Mouse (Mus musculus) hindbrain, embryonic 14.5 days (tissue): ENCODE measurements at regions not wholly inside any gene's neighbourhood (a gene's known extent, or its start where the extent isn't known, plus 50 kb on each side); places are given as distances from the start of the nearest gene placed in this dataset.

Experiments used
- ATAC-seq: fragments of 200-750 bp; cut with Nextera tagmentation; 2 replicates; pipeline ENCODE4 v1.8.0; 2017; ENCODE audit warnings: moderate number of reproducible peaks, mild to moderate bottlenecking, moderate TSS enrichment, moderate library complexity; ENCODE audit not compliant: low FRiP score
- DNase-seq: peaks from one replicate; pipeline ENCODE4 v3.0.0-alpha.2; 2015; ENCODE audit warnings: low spot score
- H3K27ac ChIP-seq: fragments of 300-500 bp; sonication (generic); 2 replicates; pipeline ENCODE4 v1.5.1; 2014; ENCODE audit warnings: mild to moderate bottlenecking, moderate library complexity
- H3K27me3 ChIP-seq: fragments of 300-500 bp; sonication (generic); 2 replicates; pipeline ENCODE4 v1.6.1; 2014; ENCODE audit warnings: mild to moderate bottlenecking, low read length, mixed read lengths; ENCODE audit not compliant: control insufficient read depth, insufficient read depth
- H3K36me3 ChIP-seq: fragments of 300-500 bp; sonication (generic); replicated peaks from 2 replicates; pipeline ENCODE4 v1.6.1; 2014; ENCODE audit not compliant: control insufficient read depth, insufficient read depth
- H3K4me1 ChIP-seq: fragments of 300-500 bp; sonication (generic); replicated peaks from 2 replicates; pipeline ENCODE4 v1.6.1; 2014; ENCODE audit warnings: antibody characterized with exemption, low read length, mixed read lengths; ENCODE audit not compliant: control insufficient read depth, insufficient read depth
- H3K4me2 ChIP-seq: fragments of 300-500 bp; sonication (generic); replicated peaks from 2 replicates; pipeline ENCODE4 v1.6.1; 2014; ENCODE audit warnings: mild to moderate bottlenecking, moderate library complexity
- H3K4me3 ChIP-seq: fragments of 300-500 bp; sonication (generic); replicated peaks from 2 replicates; pipeline ENCODE4 v1.5.1; 2014; ENCODE audit warnings: mild to moderate bottlenecking, low read length
- H3K9ac ChIP-seq: fragments of 300-500 bp; sonication (generic); 2 replicates; pipeline ENCODE4 v1.6.1; 2014
- H3K9me3 ChIP-seq: fragments of 300-500 bp; sonication (generic); 2 replicates; pipeline ENCODE4 v1.6.1; 2016; ENCODE audit warnings: low read length; ENCODE audit not compliant: control insufficient read depth
- WGBS: fragments of 180-500 bp; shearing (Covaris S2); extraction: QIAGEN DNeasy Blood & Tissue Kit; methylation state at CpG from one replicate; pipeline ENCODE4 v1.1.7; 2014; 5-methylcytosine and 5-hydroxymethylcytosine counted together

- 83% methylated on average over 5 of the region's 5 CpGs for WGBS
- H3K9ac ChIP-seq, result no peak overlapping the region
- H3K27ac ChIP-seq, result no peak overlapping the region
- no peaks in the 10 kb centered on the region for H3K4me1 ChIP-seq
- no peak for DNase-seq
- no peaks in the 10 kb centered on the region for H3K36me3 ChIP-seq
- H3K4me3 ChIP-seq, result no peak overlapping the region
- no peak for ATAC-seq
- H3K27me3 ChIP-seq, result no peaks in the 10 kb centered on the region
- no peaks in the 10 kb centered on the region for H3K9me3 ChIP-seq
- no peak overlapping the region for H3K4me2 ChIP-seq
Observed at GRCm38 (mm10) chr3:41482881-41483494, 72.5 kb upstream of the Jade1 start.

- no peaks in the 10 kb centered on the region for H3K36me3 ChIP-seq
- no peaks in the 10 kb centered on the region for H3K27me3 ChIP-seq
- ATAC-seq, result no peak
- no peak overlapping the region for H3K4me2 ChIP-seq
- 73% methylated on average over 3 of the region's 3 CpGs for WGBS
- DNase-seq, result no peak
- no peaks in the 10 kb centered on the region for H3K9me3 ChIP-seq
- no peak overlapping the region for H3K9ac ChIP-seq
- no peaks in the 10 kb centered on the region for H3K4me1 ChIP-seq
- H3K27ac ChIP-seq, result no peak overlapping the region
- no peak overlapping the region for H3K4me3 ChIP-seq
Observed at GRCm38 (mm10) chr3:41480186-41480585, 75.3 kb upstream of the Jade1 start.

- no peak for DNase-seq
- no peaks in the 10 kb centered on the region for H3K4me1 ChIP-seq
Observed at GRCm38 (mm10) chr3:41478971-41479370, 76.6 kb upstream of the Jade1 start.

DNA sequence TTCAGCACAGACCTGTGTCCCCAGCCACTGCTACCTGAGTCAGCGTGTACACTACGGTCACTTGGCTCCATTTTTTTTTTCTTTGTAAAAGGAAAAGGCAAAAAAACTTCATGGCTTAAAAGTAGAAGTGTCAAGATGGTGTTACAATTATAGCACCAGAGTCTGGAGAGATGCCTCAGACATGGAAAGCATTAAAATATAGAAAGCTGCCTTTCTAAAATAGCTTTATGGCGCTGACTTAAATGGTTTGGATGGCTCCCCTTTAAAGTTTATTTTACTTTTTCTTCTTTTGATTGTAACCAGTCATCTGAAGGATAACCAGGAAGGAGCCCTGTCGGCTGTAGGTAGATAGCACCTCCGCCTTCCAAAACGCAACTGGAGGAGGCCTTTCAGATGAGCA lies 79.0 kb upstream of the Jade1 start:
- WGBS, result 93% methylated on average over 6 of the region's 6 CpGs
- H3K4me3 ChIP-seq, result no peak overlapping the region
- H3K9me3 ChIP-seq, result no peaks in the 10 kb centered on the region
- no peak overlapping the region for H3K4me2 ChIP-seq
- no peaks in the 10 kb centered on the region for H3K36me3 ChIP-seq
- no peak for DNase-seq
- ATAC-seq, result no peak
- no peaks in the 10 kb centered on the region for H3K27me3 ChIP-seq
- H3K4me1 ChIP-seq, result no peaks in the 10 kb centered on the region
- H3K9ac ChIP-seq, result no peak overlapping the region
- no peak overlapping the region for H3K27ac ChIP-seq

More at GRCm38 (mm10) chr3:41478971-41479370, 76.6 kb upstream of the Jade1 start:
- Histone ChIP-seq H3K9ac (no peak overlapping the region), H3K27me3 (no peaks in the 10 kb centered on the region), H3K9me3 (no peaks in the 10 kb centered on the region), H3K4me3 (no peak overlapping the region), H3K4me2 (no peak overlapping the region), H3K27ac (no peak overlapping the region), H3K36me3 (no peaks in the 10 kb centered on the region)
- ATAC-seq, result no peak
- 94% methylated on average over 2 of the region's 2 CpGs for WGBS

- Histone ChIP-seq H3K4me3 (no peak overlapping the region), H3K27me3 (no peaks in the 10 kb centered on the region), H3K9me3 (no peaks in the 10 kb centered on the region), H3K9ac (no peak overlapping the region), H3K4me2 (no peak overlapping the region), H3K27ac (no peak overlapping the region), H3K36me3 (no peaks in the 10 kb centered on the region), H3K4me1 (no peaks in the 10 kb centered on the region)
- ATAC-seq, result no peak
- no peak for DNase-seq
- 91% methylated on average over 3 of the region's 3 CpGs for WGBS
Observed at GRCm38 (mm10) chr3:41472586-41472985, 82.9 kb upstream of the Jade1 start.

- H3K27me3 ChIP-seq, result no peaks in the 10 kb centered on the region
- H3K27ac ChIP-seq, result no peak overlapping the region
- H3K9me3 ChIP-seq, result no peaks in the 10 kb centered on the region
- no peaks in the 10 kb centered on the region for H3K4me1 ChIP-seq
- no peak overlapping the region for H3K4me3 ChIP-seq
- WGBS, result 81% methylated on average over 6 of the region's 6 CpGs
- DNase-seq, result no peak
- no peak overlapping the region for H3K9ac ChIP-seq
- H3K4me2 ChIP-seq, result no peak overlapping the region
- no peaks in the 10 kb centered on the region for H3K36me3 ChIP-seq
- no peak for ATAC-seq
Observed at GRCm38 (mm10) chr3:41469106-41469505, 86.4 kb upstream of the Jade1 start.

DNA sequence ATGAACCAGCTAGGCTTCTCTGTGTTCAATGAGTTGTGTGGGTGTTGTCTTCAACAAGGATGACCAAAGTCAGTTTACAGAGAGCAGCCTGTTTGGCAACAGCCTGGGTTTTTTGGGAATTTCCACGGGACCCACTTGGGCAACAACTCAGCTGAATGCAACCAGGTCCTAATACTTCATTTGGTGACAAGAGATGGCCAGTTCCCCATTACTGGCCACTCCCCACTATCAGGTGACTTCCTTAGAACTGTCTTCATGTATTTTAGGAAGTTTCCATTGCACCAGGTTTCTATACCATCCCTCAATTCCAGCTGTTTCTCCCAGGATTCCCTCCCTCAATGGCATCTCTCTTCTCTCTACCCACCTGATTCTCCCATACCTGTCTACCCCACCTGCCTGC lies 87.7 kb upstream of the Jade1 start:
- 87% methylated on average over 1 of the region's 1 CpGs for WGBS
- H3K4me2 ChIP-seq, result no peak overlapping the region
- ATAC-seq, result no peak

DNA sequence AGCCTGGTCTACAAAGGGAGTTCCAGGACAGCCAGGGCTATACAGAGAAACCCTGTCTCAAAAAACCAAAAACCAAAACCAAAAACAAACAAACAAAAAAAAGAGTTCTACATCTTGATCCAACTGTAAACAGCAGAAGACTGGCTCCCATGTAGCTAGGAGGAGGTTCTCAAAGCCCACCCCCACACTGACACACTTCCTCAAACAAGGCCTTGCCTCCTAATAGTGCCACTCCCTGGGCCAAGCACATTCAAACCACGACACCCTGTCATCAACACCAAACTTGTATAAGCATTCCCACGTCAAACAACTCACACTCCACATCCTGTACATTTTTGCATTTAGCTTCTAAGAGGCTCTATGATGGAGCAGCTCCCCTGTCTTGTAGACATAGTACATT lies 89.6 kb upstream of the Jade1 start:
- Histone ChIP-seq H3K4me1 (no peaks in the 10 kb centered on the region), H3K36me3 (no peaks in the 10 kb centered on the region), H3K27me3 (no peaks in the 10 kb centered on the region), H3K4me2 (no peak overlapping the region), H3K4me3 (no peak overlapping the region), H3K9ac (no peak overlapping the region), H3K27ac (no peak overlapping the region), H3K9me3 (no peaks in the 10 kb centered on the region)
- no peak for DNase-seq
- no peak for ATAC-seq
- 85% methylated on average over 2 of the region's 2 CpGs for WGBS

More for the DNA sequence above, 87.7 kb upstream of the Jade1 start:
- Histone ChIP-seq H3K27me3 (no peaks in the 10 kb centered on the region), H3K4me3 (no peak overlapping the region), H3K9me3 (no peaks in the 10 kb centered on the region), H3K4me1 (no peaks in the 10 kb centered on the region), H3K9ac (no peak overlapping the region), H3K36me3 (no peaks in the 10 kb centered on the region), H3K27ac (no peak overlapping the region)
- no peak for DNase-seq

DNA sequence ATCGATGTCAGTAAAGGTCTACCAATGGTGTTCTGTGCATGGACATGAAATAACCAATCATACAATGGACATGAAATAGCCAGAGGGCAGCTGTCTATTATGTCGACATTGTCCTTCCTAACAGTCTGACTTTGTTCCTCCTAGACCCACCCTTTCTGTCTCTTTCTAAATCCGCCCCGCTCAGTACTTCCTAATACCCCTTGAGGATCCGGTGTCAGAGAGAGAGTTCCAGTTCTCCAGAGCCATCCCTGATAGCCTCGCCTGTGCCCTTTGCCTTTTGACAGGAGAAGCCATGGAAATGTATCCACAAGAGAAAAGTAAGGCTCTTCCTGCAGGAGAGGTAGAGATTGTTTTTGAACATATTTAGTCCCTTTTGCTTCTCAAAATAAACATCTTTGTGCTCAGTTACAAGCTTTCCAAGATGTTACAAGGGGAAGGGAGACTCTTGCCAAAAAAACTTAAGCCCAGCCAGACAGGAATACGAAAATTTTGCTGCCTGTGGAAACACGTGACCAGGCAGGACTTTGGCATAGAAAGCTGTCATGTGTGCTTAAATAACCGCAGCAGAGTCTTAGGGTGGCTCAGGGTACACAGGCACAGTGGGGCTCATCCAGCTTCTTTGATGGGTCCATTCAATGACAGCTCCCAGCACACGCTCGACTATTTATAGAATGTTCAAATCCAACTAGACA lies 92.4 kb upstream of the Jade1 start:
- H3K9me3 ChIP-seq, result no peaks in the 10 kb centered on the region
- H3K27me3 ChIP-seq, result no peaks in the 10 kb centered on the region
- ATAC-seq (no peak), DNase-seq (no peak)
- H3K27ac ChIP-seq, result no peak overlapping the region
- no peak overlapping the region for H3K4me2 ChIP-seq
- H3K36me3 ChIP-seq, result no peaks in the 10 kb centered on the region
- no peak overlapping the region for H3K4me3 ChIP-seq
- WGBS, result 80% methylated on average over 11 of the region's 11 CpGs
- no peaks in the 10 kb centered on the region for H3K4me1 ChIP-seq
- H3K9ac ChIP-seq, result no peak overlapping the region
